Mouse (Mus musculus): Measurements from ENCODE around the gene Olfr1508. TPM values are rescaled to one million over a fixed set of nuclear protein-coding genes. Genes with fewer than 3 reads are reported as not detected.

Gene Olfr1508
- polyA plus RNA-seq, 1 experiment from 2014 or later: not detected

Other genes starting within 250 kb of the Olfr1508 start
- 49.6 and 59.6 TPM in 2 replicates for gene Chd8, start 209.7 kb downstream of the Olfr1508 start, polyA plus RNA-seq (2014; fragmentation: Nextera tagmentation; extraction: Ambion mirVana)
- 49.0 and 69.3 TPM in 2 replicates for gene Tox4, start 188.3 kb downstream of the Olfr1508 start, polyA plus RNA-seq (2014; fragmentation: Nextera tagmentation; extraction: Ambion mirVana)
- 69.4 TPM in 2 replicates for gene Rab2b, start 187.9 kb downstream of the Olfr1508 start, polyA plus RNA-seq (2014; fragmentation: Nextera tagmentation; extraction: Ambion mirVana)
- gene Mettl3, start 162.4 kb downstream of the Olfr1508 start, polyA plus RNA-seq (2014; fragmentation: Nextera tagmentation; extraction: Ambion mirVana): 41.1 and 42.5 TPM in 2 replicates
- 42.4 and 52.4 TPM in 2 replicates for gene Sall2, start 138.7 kb downstream of the Olfr1508 start, polyA plus RNA-seq (2014; fragmentation: Nextera tagmentation; extraction: Ambion mirVana)
- not detected in 2 replicates for gene Olfr1513, start 111.1 kb downstream of the Olfr1508 start, polyA plus RNA-seq (2014; fragmentation: Nextera tagmentation; extraction: Ambion mirVana)
- gene Olfr1512, start 88.3 kb downstream of the Olfr1508 start, polyA plus RNA-seq (2014; fragmentation: Nextera tagmentation; extraction: Ambion mirVana): not detected in 2 replicates
- 0.41 and 1.1 TPM in 2 replicates for gene Olfr1511, start 70.1 kb downstream of the Olfr1508 start, polyA plus RNA-seq (2014; fragmentation: Nextera tagmentation; extraction: Ambion mirVana)
- gene Olfr1510, start 53.1 kb downstream of the Olfr1508 start, polyA plus RNA-seq (2014; fragmentation: Nextera tagmentation; extraction: Ambion mirVana): not detected in 2 replicates
- gene Olfr1509, start 24.5 kb downstream of the Olfr1508 start, polyA plus RNA-seq (2014; fragmentation: Nextera tagmentation; extraction: Ambion mirVana): not detected in 2 replicates
- not detected in 2 replicates for gene Olfr1507, start 28.3 kb upstream of the Olfr1508 start, polyA plus RNA-seq (2014; fragmentation: Nextera tagmentation; extraction: Ambion mirVana)